Mouse (Mus musculus): ENCODE data around the gene Dpy19l3. TPM values are rescaled to one million over a fixed set of nuclear protein-coding genes. Genes with fewer than 3 reads are reported as not detected.

The Dpy19l3 gene
- 0.46 and 0.91 TPM in 2 replicates for polyA plus RNA-seq (2012; rRNA removed)

GRCm38 (mm10) chr7:35754033-35754885, at the start of gene Dpy19l3:
Dpy19l3 (minus strand) TSS chr7:35754454.

GRCm38 (mm10) chr7:35802906-35803595, 48.8 kb upstream of the Dpy19l3 start, which contains the start of gene Zfp507:
Zfp507 (minus strand) TSS chr7:35803003.

GRCm38 (mm10) chr7:35647101-35647698, 107.1 kb downstream of the Dpy19l3 start, which contains the start of gene Pdcd5:
Pdcd5 (minus strand) TSS chr7:35647521.

Other genes starting within 250 kb of the Dpy19l3 start
- gene Tdrd12, start 216.7 kb downstream of the Dpy19l3 start, polyA plus RNA-seq (2012; rRNA removed) = not detected in 2 replicates
- 21.2 and 54.4 TPM in 2 replicates for gene Nudt19, start 198.2 kb downstream of the Dpy19l3 start, polyA plus RNA-seq (2012; rRNA removed)
- gene Rgs9bp, start 168.9 kb downstream of the Dpy19l3 start, polyA plus RNA-seq (2012; rRNA removed) = 0.08 and 0.10 TPM in 2 replicates
- gene Ankrd27, start 168.2 kb downstream of the Dpy19l3 start, polyA plus RNA-seq (2012; rRNA removed) = 7.5 and 7.7 TPM in 2 replicates
- 14.6 and 19.6 TPM in 2 replicates for gene Pdcd5, start 106.9 kb downstream of the Dpy19l3 start, polyA plus RNA-seq (2012; rRNA removed)
- 1.3 and 2.1 TPM in 2 replicates for gene Zfp507, start 48.5 kb upstream of the Dpy19l3 start, polyA plus RNA-seq (2012; rRNA removed)

Measured in stomach, adult 2 months (tissue).